Mouse (Mus musculus) heart, embryonic 14.5 days (tissue): ENCODE measurements around the gene Srebf2. TPM values are rescaled to one million over a fixed set of nuclear protein-coding genes. Genes with fewer than 3 reads are reported as not detected.

Source experiments
- ATAC-seq: fragments of 200-750 bp; cut with Nextera tagmentation; 2 replicates; pipeline ENCODE4 v1.8.0; 2017; ENCODE audit warnings: low read depth, moderate TSS enrichment; ENCODE audit not compliant: insufficient number of reproducible peaks, insufficient read depth, low FRiP score
- H3K27ac ChIP-seq, 2 experiments: fragments of 200-500 bp in 1 of 2; fragments of 300-500 bp in 1 of 2; sonication (generic) in 1 of 2; replicated peaks in 1 of 2; 2 replicates each; pipeline ENCODE4 v1.5.1; 2012 to 2014; ENCODE audit warnings: low read depth in 2 of 2, low read length in 2 of 2, control low read depth in 1 of 2, mild to moderate bottlenecking in 1 of 2, mixed read lengths in 1 of 2; ENCODE audit not compliant: control insufficient read depth in 1 of 2, insufficient read depth in 1 of 2
- H3K27me3 ChIP-seq: fragments of 300-500 bp; sonication (generic); 2 replicates; pipeline ENCODE4 v1.6.1; 2014; ENCODE audit warnings: mild to moderate bottlenecking, low read length, control low read depth; ENCODE audit not compliant: control insufficient read depth, insufficient read depth
- H3K36me3 ChIP-seq: fragments of 300-500 bp; sonication (generic); 2 replicates; pipeline ENCODE4 v1.6.1; 2014; ENCODE audit warnings: mild to moderate bottlenecking, control low read depth, low read length, mixed read lengths; ENCODE audit not compliant: control insufficient read depth, insufficient read depth
- H3K4me1 ChIP-seq, 2 experiments: fragments of 200-500 bp in 1 of 2; fragments of 300-500 bp in 1 of 2; sonication (generic) in 1 of 2; 2 replicates each; pipeline ENCODE4 v1.6.1; 2012 to 2014; ENCODE audit warnings: low read length in 2 of 2, control low read depth in 1 of 2, mixed read lengths in 1 of 2; ENCODE audit not compliant: control insufficient read depth in 2 of 2, insufficient read depth in 2 of 2
- H3K4me2 ChIP-seq: fragments of 300-500 bp; sonication (generic); 2 replicates; pipeline ENCODE4 v1.6.1; 2014; ENCODE audit warnings: mild to moderate bottlenecking, low read length
- H3K4me3 ChIP-seq, 2 experiments: fragments of 200-500 bp in 1 of 2; fragments of 300-500 bp in 1 of 2; sonication (generic) in 1 of 2; 2 replicates each; pipeline ENCODE4 v1.5.1; 2012 to 2014; ENCODE audit warnings: low read length in 2 of 2, mild to moderate bottlenecking in 2 of 2, control low read depth in 1 of 2, low read depth in 1 of 2, moderate library complexity in 1 of 2; ENCODE audit not compliant: control insufficient read depth in 1 of 2, insufficient read depth in 1 of 2
- H3K9ac ChIP-seq: fragments of 300-500 bp; sonication (generic); 2 replicates; pipeline ENCODE4 v1.6.1; 2014; ENCODE audit warnings: mild to moderate bottlenecking, low read length
- H3K9me3 ChIP-seq: fragments of 300-500 bp; sonication (generic); 2 replicates; pipeline ENCODE4 v1.6.1; 2016; ENCODE audit warnings: low read length, control low read depth; ENCODE audit not compliant: control insufficient read depth
- WGBS: fragments of 180-500 bp; shearing (Covaris S2); extraction: QIAGEN DNeasy Blood & Tissue Kit; methylation state at CpG from one replicate; pipeline ENCODE4 v1.1.7; 2014; 5-methylcytosine and 5-hydroxymethylcytosine counted together
- polyA plus RNA-seq: library from polyadenylated mRNA; unstranded; fragments of >200 nt; fragmentation: Nextera tagmentation; extraction: Ambion mirVana; gene quantifications from 2 replicates; pipeline ENCODE4 v1.2.1, GENCODE M21; 2014

Gene Srebf2
- polyA plus RNA-seq, 1 experiment from 2014 or later: 59.8 TPM

GRCm38 (mm10) chr15:82215332-82216046 lies 68.5 kb downstream of the Srebf2 start:
- H3K4me2 ChIP-seq: peak overlapping the region; percentile 25; the same call in 1 of the 2 replicates
- H3K4me3 ChIP-seq: no peak overlapping the region
- H3K9ac ChIP-seq: no peak overlapping the region
- no peaks in the 10 kb centered on the region for H3K9me3 ChIP-seq
- 31% methylated on average over 11 of the region's 11 CpGs for whole genome bisulfite sequencing
- no peak for ATAC-seq
- peaks cover 14 to 29% of the 10 kb centered on the region in 2 experiments for H3K4me1 ChIP-seq
- H3K36me3 ChIP-seq: no peaks in the 10 kb centered on the region
- H3K27me3 ChIP-seq: peaks cover 85% of the 10 kb centered on the region
- no peak overlapping the region for H3K27ac ChIP-seq

- WGBS: 38% methylated on average over 20 of the region's 20 CpGs
- Histone ChIP-seq H3K27me3 (peaks cover 83% of the 10 kb centered on the region), H3K4me3 (no peak overlapping the region), H3K9me3 (no peaks in the 10 kb centered on the region), H3K36me3 (no peaks in the 10 kb centered on the region), H3K4me1 (peaks cover 14 to 29% of the 10 kb centered on the region in 2 experiments), H3K9ac (no peak overlapping the region), H3K4me2 (peak overlapping the region; percentile 25; the same call in 1 of the 2 replicates), H3K27ac (no peak overlapping the region)
- ATAC-seq: no peak
Measured at GRCm38 (mm10) chr15:82216142-82216827, 69.3 kb downstream of the Srebf2 start.

- no peak for ATAC-seq
- Histone ChIP-seq H3K9me3 (no peaks in the 10 kb centered on the region), H3K4me2 (no peak overlapping the region), H3K27ac (no peak overlapping the region), H3K4me3 (no peak overlapping the region), H3K9ac (no peak overlapping the region), H3K36me3 (no peaks in the 10 kb centered on the region), H3K4me1 (peaks cover 14 to 22% of the 10 kb centered on the region in 2 experiments), H3K27me3 (peaks cover 81% of the 10 kb centered on the region)
- WGBS: 26% methylated on average over 7 of the region's 7 CpGs
Measured at GRCm38 (mm10) chr15:82217039-82217438, 70.1 kb downstream of the Srebf2 start.

- Histone ChIP-seq H3K36me3 (no peaks in the 10 kb centered on the region), H3K4me1 (peaks cover 14 to 17% of the 10 kb centered on the region in 2 experiments), H3K9ac (no peak overlapping the region), H3K9me3 (no peaks in the 10 kb centered on the region), H3K4me2 (no peak overlapping the region), H3K27me3 (peaks cover 81% of the 10 kb centered on the region), H3K27ac (no peak overlapping the region), H3K4me3 (no peak overlapping the region)
- 47% methylated on average over 9 of the region's 9 CpGs for whole genome bisulfite sequencing
- ATAC-seq: no peak
Measured at GRCm38 (mm10) chr15:82217980-82218379, 71.0 kb downstream of the Srebf2 start.

- Histone ChIP-seq H3K9ac (no peak overlapping the region), H3K4me2 (no peak overlapping the region), H3K27me3 (peaks cover 79% of the 10 kb centered on the region), H3K36me3 (no peaks in the 10 kb centered on the region), H3K4me3 (no peak overlapping the region), H3K27ac (no peak overlapping the region), H3K4me1 (peaks cover 17 to 27% of the 10 kb centered on the region in 2 experiments), H3K9me3 (no peaks in the 10 kb centered on the region)
- ATAC-seq: no peak
- 74% methylated on average over 26 of the region's 26 CpGs for WGBS
Measured at GRCm38 (mm10) chr15:82218778-82219666, 72.0 kb downstream of the Srebf2 start.

- no peak for ATAC-seq
- peaks cover 18 to 32% of the 10 kb centered on the region in 2 experiments for H3K4me1 ChIP-seq
- no peaks in the 10 kb centered on the region for H3K9me3 ChIP-seq
- peaks cover 81% of the 10 kb centered on the region for H3K27me3 ChIP-seq
- no peak overlapping the region for H3K9ac ChIP-seq
- no peaks in the 10 kb centered on the region for H3K36me3 ChIP-seq
- 68% methylated on average over 12 of the region's 12 CpGs for WGBS
- no peak overlapping the region for H3K4me2 ChIP-seq
- H3K27ac ChIP-seq: no peak overlapping the region
- H3K4me3 ChIP-seq: no peak overlapping the region
Measured at GRCm38 (mm10) chr15:82220003-82220675, 73.2 kb downstream of the Srebf2 start.
